Comparison of ENCODE assay signal across 8 mouse cellular contexts in genomic region chr19:5272326-5272795, GRCm38 (mm10). TPM values are rescaled to one million over a fixed set of nuclear protein-coding genes. Genes with fewer than 3 reads are reported as not detected.
A peak's percentile ranks its signal among the peaks of the same experiment; 100 is the strongest.
DNase-seq lines count a peak whose midpoint lies in the region; ATAC-seq lines count a peak whose summit lies in the region.

No protein-coding gene starts in this region.

- H3K27ac ChIP-seq in hindbrain, embryonic 16.5 days (ENCODE audit: low read depth, low read length) = peak overlapping the region; percentile 93
- H3K27ac ChIP-seq in limb, embryonic 13.5 days = peak overlapping the region; percentile 93
- H3K27ac ChIP-seq in midbrain, embryonic 14.5 days (replicated peaks; ENCODE audit: low read depth, low read length) = peak overlapping the region; percentile 92
- peak overlapping the region; percentile 89 for H3K27ac ChIP-seq in stomach, embryonic 16.5 days (ENCODE audit: low read length)

- peaks cover 22% of the 10 kb centered on the region for H3K4me1 ChIP-seq in hindbrain, embryonic 16.5 days (ENCODE audit: control insufficient read depth, insufficient read depth, low read depth, low read length)
- peaks cover 33% of the 10 kb centered on the region for H3K4me1 ChIP-seq in limb, embryonic 13.5 days
- peaks cover 28% of the 10 kb centered on the region for H3K4me1 ChIP-seq in midbrain, embryonic 14.5 days (ENCODE audit: control insufficient read depth, insufficient read depth, low read length)
- peaks cover 20% of the 10 kb centered on the region for H3K4me1 ChIP-seq in stomach, embryonic 16.5 days (ENCODE audit: control insufficient read depth, insufficient read depth, low read length)

- under 1% methylated on average over 28 of the region's 30 CpGs for WGBS in hindbrain, embryonic 16.5 days
- 1% methylated on average over 30 of the region's 30 CpGs for WGBS in limb, embryonic 13.5 days
- under 1% methylated on average over 28 of the region's 30 CpGs for WGBS in midbrain, embryonic 14.5 days
- WGBS in stomach, embryonic 16.5 days = under 1% methylated on average over 30 of the region's 30 CpGs

- H3K9me3 ChIP-seq in hindbrain, embryonic 16.5 days (ENCODE audit: control insufficient read depth, low read length) = no peaks in the 10 kb centered on the region
- no peaks in the 10 kb centered on the region for H3K9me3 ChIP-seq in limb, embryonic 13.5 days
- H3K9me3 ChIP-seq in midbrain, embryonic 14.5 days (ENCODE audit: control insufficient read depth, low read length) = no peaks in the 10 kb centered on the region
- no peaks in the 10 kb centered on the region for H3K9me3 ChIP-seq in stomach, embryonic 16.5 days (replicated peaks; ENCODE audit: control insufficient read depth, low read length)

- DNase-seq in CD4-positive, CD25-positive, alpha-beta regulatory T cell, adult 2 months (ENCODE audit: low read depth, low spot score) = peak; percentile 51
- DNase-seq in cerebellum, postnatal 10 days = peak; percentile 76 to 77
- peak; percentile 44 to 53 for DNase-seq in frontal cortex, postnatal 10 days (ENCODE audit: low spot score in 2 of 2)
- peak; percentile 54 for DNase-seq in midbrain, embryonic 14.5 days

- peak overlapping the region; percentile 96 for H3K9ac ChIP-seq in hindbrain, embryonic 16.5 days (ENCODE audit: low read depth, low read length)
- H3K9ac ChIP-seq in limb, embryonic 13.5 days = peak overlapping the region; percentile 95
- peak overlapping the region; percentile 93 for H3K9ac ChIP-seq in midbrain, embryonic 14.5 days (replicated peaks; ENCODE audit: low read length)
- peak overlapping the region; percentile 88 for H3K9ac ChIP-seq in stomach, embryonic 16.5 days (ENCODE audit: low read length)

- no peak for ATAC-seq in CD4-positive, CD25-positive, alpha-beta regulatory T cell, adult 4 months
- ATAC-seq in hindbrain, embryonic 16.5 days = peak; percentile 64
- ATAC-seq in limb, embryonic 13.5 days (ENCODE audit: low FRiP score, low read depth) = peak; percentile 30
- ATAC-seq in midbrain, embryonic 14.5 days (ENCODE audit: low FRiP score, low TSS enrichment) = peak; percentile 67
- ATAC-seq in stomach, embryonic 16.5 days (ENCODE audit: insufficient read depth, low FRiP score) = peak; percentile 42

- peaks cover 15% of the 10 kb centered on the region for H3K36me3 ChIP-seq in hindbrain, embryonic 16.5 days (ENCODE audit: control insufficient read depth, insufficient read depth, low read length)
- H3K36me3 ChIP-seq in limb, embryonic 13.5 days = peaks cover 32% of the 10 kb centered on the region
- H3K36me3 ChIP-seq in midbrain, embryonic 14.5 days (ENCODE audit: control insufficient read depth, insufficient read depth, low read length) = peaks cover 31% of the 10 kb centered on the region
- H3K36me3 ChIP-seq in stomach, embryonic 16.5 days (ENCODE audit: control insufficient read depth, insufficient read depth, low read length) = peaks cover 13% of the 10 kb centered on the region

- peak overlapping the region; percentile 83 for H3K4me2 ChIP-seq in hindbrain, embryonic 16.5 days (ENCODE audit: low read length)
- H3K4me2 ChIP-seq in limb, embryonic 13.5 days (replicated peaks) = peak overlapping the region; percentile 91
- H3K4me2 ChIP-seq in midbrain, embryonic 14.5 days (ENCODE audit: low read length) = peak overlapping the region; percentile 91
- peak overlapping the region; percentile 92 for H3K4me2 ChIP-seq in stomach, embryonic 16.5 days (ENCODE audit: low read depth, low read length)

- no peaks in the 10 kb centered on the region for H3K27me3 ChIP-seq in hindbrain, embryonic 16.5 days (replicated peaks; ENCODE audit: control insufficient read depth, insufficient read depth, low read length)
- H3K27me3 ChIP-seq in limb, embryonic 13.5 days = no peaks in the 10 kb centered on the region
- no peaks in the 10 kb centered on the region for H3K27me3 ChIP-seq in midbrain, embryonic 14.5 days (ENCODE audit: control insufficient read depth, insufficient read depth, low read length)
- H3K27me3 ChIP-seq in stomach, embryonic 16.5 days (ENCODE audit: control insufficient read depth, insufficient read depth, low read length) = no peaks in the 10 kb centered on the region

- H3K4me3 ChIP-seq in hindbrain, embryonic 16.5 days (ENCODE audit: low read length) = peak overlapping the region; percentile 99
- peak overlapping the region; percentile 94 for H3K4me3 ChIP-seq in limb, embryonic 13.5 days
- peak overlapping the region; percentile 96 for H3K4me3 ChIP-seq in midbrain, embryonic 14.5 days (replicated peaks; ENCODE audit: low read depth, low read length)
- peak overlapping the region; percentile 89 for H3K4me3 ChIP-seq in stomach, embryonic 16.5 days (replicated peaks; ENCODE audit: low read length)

RNA-seq across cellular contexts. Expression of gene Pacs1, which starts 0.6 kb away (rescaled TPM):
- 10 to 100 TPM; 16.5 to 21.9 TPM for polyA plus RNA-seq in CD4-positive, CD25-positive, alpha-beta regulatory T cell, adult 4 months (2017; shearing (Covaris generic))
- polyA plus RNA-seq in hindbrain, embryonic 16.5 days (2015; fragmentation: Nextera tagmentation; extraction: Ambion mirVana) = 47.6 and 56.9 TPM in 2 replicates
- polyA plus RNA-seq in limb, embryonic 13.5 days (2015; fragmentation: Nextera tagmentation; extraction: Ambion mirVana) = 26.7 and 28.9 TPM in 2 replicates
- polyA plus RNA-seq in midbrain, embryonic 14.5 days (2014; fragmentation: Nextera tagmentation; extraction: Ambion mirVana) = 42.4 and 48.4 TPM in 2 replicates
- polyA plus RNA-seq in stomach, embryonic 16.5 days (2015; fragmentation: Nextera tagmentation; extraction: Ambion mirVana) = 13.0 and 13.5 TPM in 2 replicates

RNA-seq across cellular contexts. Expression of gene Sf3b2, which starts 22.9 kb away (rescaled TPM):
- 100 to 1,000 TPM; 341 to 465 TPM for polyA plus RNA-seq in CD4-positive, CD25-positive, alpha-beta regulatory T cell, adult 4 months (2017; shearing (Covaris generic))
- 308 and 315 TPM in 2 replicates for polyA plus RNA-seq in hindbrain, embryonic 16.5 days (2015; fragmentation: Nextera tagmentation; extraction: Ambion mirVana)
- polyA plus RNA-seq in limb, embryonic 13.5 days (2015; fragmentation: Nextera tagmentation; extraction: Ambion mirVana) = 393 and 399 TPM in 2 replicates
- 291 and 365 TPM in 2 replicates for polyA plus RNA-seq in midbrain, embryonic 14.5 days (2014; fragmentation: Nextera tagmentation; extraction: Ambion mirVana)
- 253 and 275 TPM in 2 replicates for polyA plus RNA-seq in stomach, embryonic 16.5 days (2015; fragmentation: Nextera tagmentation; extraction: Ambion mirVana)

RNA-seq across cellular contexts. Expression of gene Gal3st3, which starts 25.8 kb away (rescaled TPM):
- under 1 TPM in 1 of 2 experiments, not detected in 1; 0.15 TPM for polyA plus RNA-seq in CD4-positive, CD25-positive, alpha-beta regulatory T cell, adult 4 months (2017; shearing (Covaris generic))
- polyA plus RNA-seq in hindbrain, embryonic 16.5 days (2015; fragmentation: Nextera tagmentation; extraction: Ambion mirVana) = 42.3 and 48.3 TPM in 2 replicates
- 9.3 and 9.7 TPM in 2 replicates for polyA plus RNA-seq in limb, embryonic 13.5 days (2015; fragmentation: Nextera tagmentation; extraction: Ambion mirVana)
- polyA plus RNA-seq in midbrain, embryonic 14.5 days (2014; fragmentation: Nextera tagmentation; extraction: Ambion mirVana) = 29.0 and 35.5 TPM in 2 replicates
- 1.7 and 2.1 TPM in 2 replicates for polyA plus RNA-seq in stomach, embryonic 16.5 days (2015; fragmentation: Nextera tagmentation; extraction: Ambion mirVana)
